ENCODE assay signal across 9 mouse cellular contexts in the genomic region with DNA sequence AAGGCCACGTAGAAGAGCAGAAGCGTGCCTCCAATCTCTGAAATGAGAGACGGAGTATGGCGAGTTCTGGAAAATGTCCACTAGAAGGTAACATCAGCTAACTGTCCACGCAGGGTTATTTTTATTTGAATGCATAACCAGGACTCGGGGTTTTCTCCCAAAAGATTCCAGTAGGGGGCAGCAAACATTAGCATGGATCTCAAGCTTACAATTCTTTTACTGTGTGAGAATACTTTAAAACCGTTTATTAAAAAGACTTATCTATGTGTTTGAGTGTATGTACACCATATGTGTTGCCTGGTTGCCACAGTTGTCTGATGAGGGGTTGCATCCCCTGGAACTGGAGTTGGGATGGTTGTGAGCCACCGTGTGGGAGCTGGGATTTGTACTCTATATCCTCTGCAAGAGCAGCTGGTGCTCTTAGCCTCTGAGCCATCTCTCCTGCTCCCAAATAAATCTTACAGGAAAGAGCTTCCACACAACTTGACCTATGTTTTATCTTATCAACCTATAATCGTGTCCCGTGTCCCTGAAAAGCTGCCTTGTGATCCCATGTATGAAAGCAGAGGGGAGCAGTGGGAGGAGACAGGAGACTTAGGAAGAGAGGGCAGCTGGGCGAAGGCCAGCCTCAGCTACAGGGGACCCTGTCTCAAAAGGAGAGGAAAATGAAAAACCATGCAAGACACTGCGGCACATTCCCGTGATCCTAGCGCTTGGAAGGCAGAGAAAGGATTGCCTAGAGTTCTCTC. TPM values are rescaled to one million over a fixed set of nuclear protein-coding genes. Genes with fewer than 3 reads are reported as not detected.
DNase-seq lines count a peak whose midpoint lies in the region; ATAC-seq and TF ChIP-seq lines count a peak whose summit lies in the region.
"Had no signal": no experiment of that assay in that cellular context is flagged by ENCODE, and none has a peak within 500 bp of the region (broad histone marks: within the 10 kb centered on the region; RNA-seq: fewer than 3 reads in every experiment).

No protein-coding gene starts in this region.

- no peaks in the 10 kb centered on the region for H3K27me3 ChIP-seq in embryonic facial prominence, embryonic 15.5 days
- H3K27me3 ChIP-seq in hindbrain, embryonic 14.5 days (ENCODE audit: control insufficient read depth, insufficient read depth, low read length), result no peaks in the 10 kb centered on the region
- no peaks in the 10 kb centered on the region for H3K27me3 ChIP-seq in limb, embryonic 14.5 days (ENCODE audit: control insufficient read depth, insufficient read depth, low read length)
- H3K27me3 ChIP-seq in midbrain, embryonic 14.5 days (ENCODE audit: control insufficient read depth, insufficient read depth, low read length), result no peaks in the 10 kb centered on the region

- DNase-seq in layer of hippocampus, adult 11-12 months (ENCODE audit: low spot score), result peak; percentile 76
- no peak for DNase-seq in layer of hippocampus, adult 8-10 months (ENCODE audit: low spot score in 2 of 2)
- DNase-seq in R1 (ENCODE audit: low read depth, low spot score), result peak; percentile 65
- DNase-seq in hindbrain, embryonic 14.5 days (ENCODE audit: low spot score), result peak; percentile 84
- DNase-seq in limb, embryonic 14.5 days (ENCODE audit: low spot score), result peak; percentile 84
- peak; percentile 90 for DNase-seq in midbrain, embryonic 14.5 days

- peak overlapping the region; percentile 44 for H3K27ac ChIP-seq in embryonic facial prominence, embryonic 15.5 days (replicated peaks)
- 0 out of 2 replicates have a peak overlapping the region, but pooled peaks have one; percentile 48 for H3K27ac ChIP-seq in hindbrain, embryonic 14.5 days
- peak overlapping the region; percentile 72 for H3K27ac ChIP-seq in limb, embryonic 14.5 days (replicated peaks; ENCODE audit: low read depth, low read length)
- no peak overlapping the region; the same call in 1 of the 2 replicates for H3K27ac ChIP-seq in midbrain, embryonic 14.5 days (replicated peaks; ENCODE audit: low read depth, low read length)

- no peak overlapping the region for H3K9ac ChIP-seq in embryonic facial prominence, embryonic 15.5 days
- 0 out of 2 replicates have a peak overlapping the region, but pooled peaks have one; percentile 2 for H3K9ac ChIP-seq in hindbrain, embryonic 14.5 days
- no peak overlapping the region for H3K9ac ChIP-seq in limb, embryonic 14.5 days (ENCODE audit: low read depth, low read length, severe bottlenecking)
- no peak overlapping the region for H3K9ac ChIP-seq in midbrain, embryonic 14.5 days (replicated peaks; ENCODE audit: low read length)

- H3K4me3 ChIP-seq in embryonic facial prominence, embryonic 15.5 days (replicated peaks), result no peak overlapping the region
- no peak overlapping the region for H3K4me3 ChIP-seq in hindbrain, embryonic 14.5 days (replicated peaks; ENCODE audit: low read length)
- peak overlapping the region; percentile 22 for H3K4me3 ChIP-seq in limb, embryonic 14.5 days (replicated peaks; ENCODE audit: low read length)
- H3K4me3 ChIP-seq in midbrain, embryonic 14.5 days (replicated peaks; ENCODE audit: low read depth, low read length), result no peak overlapping the region
- H3K4me3 ChIP-seq: megakaryocyte, embryonic 14.5 days had no signal

- ATAC-seq in embryonic facial prominence, embryonic 15.5 days (ENCODE audit: insufficient number of reproducible peaks, low FRiP score, low TSS enrichment, low read depth), result no peak
- ATAC-seq in hindbrain, embryonic 14.5 days (ENCODE audit: low FRiP score), result no peak
- no peak; the same call in 1 of the 2 replicates for ATAC-seq in limb, embryonic 14.5 days (ENCODE audit: low FRiP score, low read depth)
- ATAC-seq in midbrain, embryonic 14.5 days (ENCODE audit: low FRiP score, low TSS enrichment), result no peak
- no peak for ATAC-seq in inflammation-experienced regulatory T-cells, adult 6 months

- WGBS in embryonic facial prominence, embryonic 15.5 days, result 31% methylated on average over 14 of the region's 14 CpGs
- WGBS in hindbrain, embryonic 14.5 days, result 45% methylated on average over 14 of the region's 14 CpGs
- 44% methylated on average over 14 of the region's 14 CpGs for WGBS in limb, embryonic 14.5 days
- WGBS in midbrain, embryonic 14.5 days, result 37% methylated on average over 14 of the region's 14 CpGs

- no peak for TF ChIP-seq POLR2A in limb, embryonic 14.5 days (IDR thresholded peaks at IDR 0.05; ENCODE audit: borderline replicate concordance, extremely low read depth, insufficient read depth, insufficient read length)

- no peaks in the 10 kb centered on the region for H3K36me3 ChIP-seq in embryonic facial prominence, embryonic 15.5 days
- no peaks in the 10 kb centered on the region for H3K36me3 ChIP-seq in hindbrain, embryonic 14.5 days (replicated peaks; ENCODE audit: control insufficient read depth, insufficient read depth)
- H3K36me3 ChIP-seq in limb, embryonic 14.5 days (ENCODE audit: control insufficient read depth, insufficient read depth, low read length), result no peaks in the 10 kb centered on the region
- H3K36me3 ChIP-seq in midbrain, embryonic 14.5 days (ENCODE audit: control insufficient read depth, insufficient read depth, low read length), result no peaks in the 10 kb centered on the region

- H3K9me3 ChIP-seq in embryonic facial prominence, embryonic 15.5 days (replicated peaks), result no peaks in the 10 kb centered on the region
- H3K9me3 ChIP-seq in hindbrain, embryonic 14.5 days (ENCODE audit: control insufficient read depth, low read length), result no peaks in the 10 kb centered on the region
- no peaks in the 10 kb centered on the region for H3K9me3 ChIP-seq in limb, embryonic 14.5 days (ENCODE audit: control insufficient read depth, low read length)
- no peaks in the 10 kb centered on the region for H3K9me3 ChIP-seq in midbrain, embryonic 14.5 days (ENCODE audit: control insufficient read depth, low read length)

- peaks cover 19% of the 10 kb centered on the region for H3K4me1 ChIP-seq in embryonic facial prominence, embryonic 15.5 days
- H3K4me1 ChIP-seq in hindbrain, embryonic 14.5 days (replicated peaks; ENCODE audit: control insufficient read depth, insufficient read depth, low read length), result peaks cover 20% of the 10 kb centered on the region
- H3K4me1 ChIP-seq in limb, embryonic 14.5 days (ENCODE audit: control insufficient read depth, insufficient read depth, low read length), result peaks cover 10% of the 10 kb centered on the region
- 0 out of 2 replicates have a peak, but pooled peaks cover 4% of the 10 kb centered on the region for H3K4me1 ChIP-seq in midbrain, embryonic 14.5 days (ENCODE audit: control insufficient read depth, insufficient read depth, low read length)

- H3K4me2 ChIP-seq in embryonic facial prominence, embryonic 15.5 days (replicated peaks), result peak overlapping the region; percentile 49
- peak overlapping the region; percentile 46; the same call in 1 of the 2 replicates for H3K4me2 ChIP-seq in hindbrain, embryonic 14.5 days (replicated peaks)
- peak overlapping the region; percentile 47; the same call in 1 of the 2 replicates for H3K4me2 ChIP-seq in limb, embryonic 14.5 days (replicated peaks; ENCODE audit: low read depth, low read length, severe bottlenecking)
- 0 out of 2 replicates have a peak overlapping the region, but pooled peaks have one; percentile 42 for H3K4me2 ChIP-seq in midbrain, embryonic 14.5 days (ENCODE audit: low read length)

RNA-seq across cellular contexts. Expression of a gene that starts 29.0 kb away (rescaled TPM):
- total RNA-seq in layer of hippocampus, adult 8-10 months (2022), result 10 to 100 TPM; 47.7 to 64.5 (median 52.7) TPM
- 131 and 134 TPM in 2 replicates for polyA plus RNA-seq in embryonic facial prominence, embryonic 15.5 days (2015; fragmentation: Nextera tagmentation; extraction: Ambion mirVana)
- 21.7 and 24.2 TPM in 2 replicates for polyA plus RNA-seq in hindbrain, embryonic 14.5 days (2014; fragmentation: Nextera tagmentation; extraction: Ambion mirVana)
- 192 and 293 TPM in 2 replicates for polyA plus RNA-seq in limb, embryonic 14.5 days (2012; rRNA removed)
- polyA plus RNA-seq in limb, embryonic 14.5 days (2014; fragmentation: Nextera tagmentation; extraction: Ambion mirVana), result 150 and 162 TPM in 2 replicates
- polyA plus RNA-seq in midbrain, embryonic 14.5 days (2014; fragmentation: Nextera tagmentation; extraction: Ambion mirVana), result 13.5 and 24.8 TPM in 2 replicates
- polyA plus RNA-seq in inflammation-experienced regulatory T-cells, adult 6 months (2017; shearing (Covaris generic)), result 100 to 1,000 TPM in 1 of 3 experiments, 10 to 100 TPM in 2; 70.4 to 203 (median 83.7) TPM

RNA-seq across cellular contexts. Expression of a gene that starts 47.2 kb away (rescaled TPM):
- total RNA-seq in layer of hippocampus, adult 8-10 months (2022), result 100 to 1,000 TPM; 800 to 882 (median 860) TPM
- 1,473 and 1,543 TPM in 2 replicates for polyA plus RNA-seq in embryonic facial prominence, embryonic 15.5 days (2015; fragmentation: Nextera tagmentation; extraction: Ambion mirVana)
- polyA plus RNA-seq in hindbrain, embryonic 14.5 days (2014; fragmentation: Nextera tagmentation; extraction: Ambion mirVana), result 14,408 and 15,410 TPM in 2 replicates
- 1,030 and 1,250 TPM in 2 replicates for polyA plus RNA-seq in limb, embryonic 14.5 days (2012; rRNA removed)
- 1,263 and 1,288 TPM in 2 replicates for polyA plus RNA-seq in limb, embryonic 14.5 days (2014; fragmentation: Nextera tagmentation; extraction: Ambion mirVana)
- 17,220 and 18,751 TPM in 2 replicates for polyA plus RNA-seq in midbrain, embryonic 14.5 days (2014; fragmentation: Nextera tagmentation; extraction: Ambion mirVana)
- polyA plus RNA-seq in inflammation-experienced regulatory T-cells, adult 6 months (2017; shearing (Covaris generic)), result 100 to 1,000 TPM; 206 to 351 (median 217) TPM

RNA-seq across cellular contexts. Expression of a gene that starts 47.4 kb away (rescaled TPM):
- not detected for total RNA-seq in layer of hippocampus, adult 8-10 months (2022)
- polyA plus RNA-seq in embryonic facial prominence, embryonic 15.5 days (2015; fragmentation: Nextera tagmentation; extraction: Ambion mirVana), result not detected in 2 replicates
- not detected in 2 replicates for polyA plus RNA-seq in hindbrain, embryonic 14.5 days (2014; fragmentation: Nextera tagmentation; extraction: Ambion mirVana)
- 15.1 and 159 TPM in 2 replicates for polyA plus RNA-seq in limb, embryonic 14.5 days (2012; rRNA removed)
- not detected in 2 replicates for polyA plus RNA-seq in limb, embryonic 14.5 days (2014; fragmentation: Nextera tagmentation; extraction: Ambion mirVana)
- polyA plus RNA-seq in midbrain, embryonic 14.5 days (2014; fragmentation: Nextera tagmentation; extraction: Ambion mirVana), result not detected in 2 replicates
- not detected for polyA plus RNA-seq in inflammation-experienced regulatory T-cells, adult 6 months (2017; shearing (Covaris generic))

RNA-seq across cellular contexts. Expression of a gene that starts 54.3 kb away (rescaled TPM):
- total RNA-seq in layer of hippocampus, adult 8-10 months (2022), result 1 to 10 TPM in 3 of 4 experiments, under 1 TPM in 1; 0.96 to 1.9 (median 1.4) TPM
- polyA plus RNA-seq in embryonic facial prominence, embryonic 15.5 days (2015; fragmentation: Nextera tagmentation; extraction: Ambion mirVana), result 8.8 and 9.9 TPM in 2 replicates
- polyA plus RNA-seq in hindbrain, embryonic 14.5 days (2014; fragmentation: Nextera tagmentation; extraction: Ambion mirVana), result 77.9 and 79.5 TPM in 2 replicates
- polyA plus RNA-seq in limb, embryonic 14.5 days (2012; rRNA removed), result 2.7 and 4.2 TPM in 2 replicates
- 1.3 and 1.7 TPM in 2 replicates for polyA plus RNA-seq in limb, embryonic 14.5 days (2014; fragmentation: Nextera tagmentation; extraction: Ambion mirVana)
- 11.7 and 15.5 TPM in 2 replicates for polyA plus RNA-seq in midbrain, embryonic 14.5 days (2014; fragmentation: Nextera tagmentation; extraction: Ambion mirVana)
- polyA plus RNA-seq in inflammation-experienced regulatory T-cells, adult 6 months (2017; shearing (Covaris generic)), result not detected

Comparison
In these comparisons a context has a peak if more than half of its experiments do, and no peak if none do; other contexts are left out.
1. DNase-seq: peak in layer of hippocampus, adult 11-12 months (single experiment), R1 (single experiment), hindbrain, embryonic 14.5 days (single experiment), limb, embryonic 14.5 days (single experiment) and midbrain, embryonic 14.5 days (single experiment); none in layer of hippocampus, adult 8-10 months (0 of 2).
2. Peak in every context shown above with its lines, with median percentiles within 50 percentile points of each other: H3K4me2 ChIP-seq.